Mouse (Mus musculus) spleen, adult 2 months (tissue): Measurements from ENCODE around the gene Brca2. TPM values are rescaled to one million over a fixed set of nuclear protein-coding genes. Genes with fewer than 3 reads are reported as not detected.

Source experiments
- DNase-seq, 2 experiments: peaks; one replicate each; pipeline versions ENCODE4 v3.0.0 to v3.0.0-alpha.2; 2012 to 2021; ENCODE audit warnings: low spot score in 2 of 2, low read depth in 1 of 2
- H3K27ac ChIP-seq: fragments of 200-500 bp; 2 replicates; pipeline ENCODE4 v1.5.1; 2012; ENCODE audit warnings: low read length, inconsistent platforms; ENCODE audit not compliant: insufficient read depth
- H3K27me3 ChIP-seq: fragments of 200-500 bp; 2 replicates; pipeline ENCODE4 v1.6.1; 2012; ENCODE audit warnings: mild to moderate bottlenecking, moderate library complexity, low read length, inconsistent platforms; ENCODE audit not compliant: control insufficient read depth, insufficient read depth
- H3K36me3 ChIP-seq: fragments of 200-500 bp; 2 replicates; pipeline ENCODE4 v1.6.1; 2012; ENCODE audit warnings: mild to moderate bottlenecking, low read length, inconsistent platforms; ENCODE audit not compliant: control insufficient read depth, insufficient read depth
- H3K4me1 ChIP-seq: fragments of 200-500 bp; 2 replicates; pipeline ENCODE4 v1.6.1; 2011; ENCODE audit warnings: inconsistent platforms; ENCODE audit not compliant: control insufficient read depth, insufficient read depth, insufficient read length
- H3K4me3 ChIP-seq: fragments of 200-500 bp; 2 replicates; pipeline ENCODE4 v1.5.1; 2011; ENCODE audit warnings: mild to moderate bottlenecking, inconsistent platforms; ENCODE audit not compliant: insufficient read depth, insufficient read length; ENCODE audit errors: extremely low read depth
- CTCF ChIP-seq: fragments of 200-500 bp; IDR thresholded peaks from 2 replicates; pipeline ENCODE4 v1.5.1; 2011; ENCODE audit warnings: mild to moderate bottlenecking, inconsistent platforms; ENCODE audit not compliant: insufficient read depth, insufficient read length, insufficient replicate concordance; ENCODE audit errors: extremely low read depth
- POLR2A ChIP-seq: fragments of 200-500 bp; IDR thresholded peaks from 2 replicates; pipeline ENCODE4 v1.6.1; 2011; ENCODE audit warnings: low read depth, low read length, inconsistent platforms
- WGBS: fragments of 180-500 bp; shearing (Covaris S2); methylation state at CpG from one replicate; pipeline ENCODE4 v1.1.7; 2018; 5-methylcytosine and 5-hydroxymethylcytosine counted together
- polyA plus RNA-seq: library from polyadenylated mRNA; depleted of rRNA; stranded (reverse); fragments of >200 nt; gene quantifications from 2 replicates; pipeline ENCODE4 v1.2.3, GENCODE M21; 2012

Gene Brca2
- polyA plus RNA-seq, 1 experiment, result 3.1 TPM

DNA sequence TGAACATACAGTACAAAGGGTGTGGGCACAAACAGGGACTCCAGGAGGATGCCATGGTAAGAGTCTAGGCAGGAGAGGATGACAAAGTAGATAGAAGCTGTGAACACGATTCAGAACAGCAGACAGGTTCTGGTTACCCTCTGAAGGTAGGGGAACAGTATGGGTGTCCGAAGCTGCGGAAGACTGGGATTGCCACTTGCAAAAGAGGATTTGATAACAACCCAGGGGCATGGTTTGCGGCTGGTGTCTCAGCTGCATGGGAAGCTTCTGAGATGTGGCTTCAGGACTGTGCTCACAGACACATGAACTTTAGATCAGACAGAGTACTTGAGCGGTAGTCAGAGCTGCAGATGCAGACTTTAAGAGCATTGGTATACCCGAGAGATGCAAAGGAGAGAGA lies 42.0 kb downstream of the Brca2 start:
- H3K4me1 ChIP-seq, result no peaks in the 10 kb centered on the region
- TF ChIP-seq CTCF (no peak), POLR2A (no peak)
- H3K27ac ChIP-seq, result no peak overlapping the region
- H3K4me3 ChIP-seq, result no peak overlapping the region
- H3K36me3 ChIP-seq, result peaks cover 6% of the 10 kb centered on the region
- 93% methylated on average over 6 of the region's 6 CpGs for WGBS
- H3K27me3 ChIP-seq, result no peaks in the 10 kb centered on the region
- no peak for DNase-seq

DNA sequence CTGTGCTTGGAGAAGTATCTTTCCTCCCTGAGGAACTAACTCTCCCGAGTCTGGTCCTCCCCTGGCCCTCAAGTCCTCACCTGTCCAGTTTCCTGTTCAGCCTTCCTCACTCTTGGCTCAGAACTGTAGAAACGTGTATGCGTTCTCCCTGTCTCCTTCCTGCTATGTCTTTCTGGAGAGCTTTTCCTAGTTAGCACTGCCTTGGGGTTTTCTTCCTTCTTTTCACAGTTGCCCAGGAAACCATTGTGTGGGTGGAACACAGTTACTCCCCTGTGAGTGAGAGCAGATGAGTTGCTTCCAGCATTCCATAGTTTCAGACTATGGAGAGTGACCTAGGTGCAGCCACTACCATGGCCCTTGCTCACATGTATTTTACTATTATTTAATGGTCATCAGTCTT lies 43.8 kb downstream of the Brca2 start:
- H3K36me3 ChIP-seq, result peaks cover 7% of the 10 kb centered on the region
- H3K4me1 ChIP-seq, result no peaks in the 10 kb centered on the region

DNA sequence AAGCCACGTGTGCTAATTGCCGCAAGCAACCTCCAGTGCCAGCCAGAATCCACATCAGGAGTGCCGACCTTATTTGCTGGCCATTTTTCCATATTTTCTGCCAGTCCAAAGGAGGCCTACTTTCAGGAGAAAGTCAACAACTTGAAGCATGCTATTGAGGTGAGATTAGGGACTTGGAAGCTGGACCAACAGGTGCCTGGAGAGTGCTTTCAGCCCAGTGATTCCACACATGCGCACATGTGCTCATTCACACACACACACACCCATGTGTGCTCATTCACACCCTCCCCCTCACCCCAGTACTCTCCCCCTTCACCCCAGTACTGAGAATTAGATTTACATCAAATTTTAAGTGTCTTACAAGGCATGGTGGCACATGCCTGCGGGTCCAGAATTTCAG lies 44.5 kb downstream of the Brca2 start:
- DNase-seq, result no peak
- Histone ChIP-seq H3K27ac (no peak overlapping the region), H3K27me3 (no peaks in the 10 kb centered on the region), H3K4me1 (no peaks in the 10 kb centered on the region), H3K4me3 (no peak overlapping the region), H3K36me3 (peaks cover 8% of the 10 kb centered on the region)
- 93% methylated on average over 5 of the region's 5 CpGs for WGBS
- TF ChIP-seq CTCF (no peak), POLR2A (no peak)

More for the DNA sequence above, 43.8 kb downstream of the Brca2 start:
- Histone ChIP-seq H3K27me3 (no peaks in the 10 kb centered on the region), H3K4me3 (no peak overlapping the region), H3K27ac (no peak overlapping the region)
- TF ChIP-seq POLR2A (no peak), CTCF (no peak)
- 83% methylated on average over 3 of the region's 3 CpGs for WGBS
- no peak for DNase-seq

DNA sequence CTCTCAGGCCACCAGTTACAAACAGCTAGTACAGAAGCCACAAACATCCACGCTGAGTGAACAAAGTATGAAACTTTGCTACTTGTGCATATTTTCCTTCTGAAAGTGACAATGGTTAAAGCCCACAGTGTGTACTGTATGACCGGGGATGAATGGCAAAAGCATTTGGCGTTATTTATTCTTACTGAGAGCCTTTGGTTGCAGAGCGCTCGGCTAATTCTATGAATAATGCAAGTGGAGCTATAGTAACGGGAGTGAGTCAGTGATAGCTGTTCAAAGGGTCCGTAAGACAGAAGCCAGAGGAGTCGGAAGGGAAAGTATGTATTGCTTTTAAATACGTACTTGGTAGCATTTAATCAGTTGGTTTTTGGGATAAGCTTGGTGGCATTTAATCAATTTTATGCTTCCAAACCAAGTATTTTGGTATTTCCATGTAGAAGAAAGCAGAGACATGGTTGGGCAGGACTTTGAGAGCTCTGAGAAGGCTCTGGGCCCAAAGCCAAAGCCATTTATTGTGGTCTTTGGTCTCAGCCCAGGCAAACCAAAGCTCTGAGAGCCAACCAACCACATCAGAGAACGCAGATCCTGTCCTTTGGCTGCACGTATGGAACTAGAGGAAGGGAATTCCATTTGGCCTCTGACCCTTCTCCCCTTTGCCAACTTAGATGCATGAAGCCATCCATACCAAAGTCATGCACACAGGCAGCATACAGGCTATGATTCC lies 48.2 kb downstream of the Brca2 start:
- Histone ChIP-seq H3K4me1 (no peaks in the 10 kb centered on the region), H3K36me3 (peaks cover 28% of the 10 kb centered on the region), H3K27ac (no peak overlapping the region), H3K27me3 (no peaks in the 10 kb centered on the region), H3K4me3 (no peak overlapping the region)
- TF ChIP-seq POLR2A (no peak), CTCF (no peak)
- no peak for DNase-seq
- 94% methylated on average over 11 of the region's 11 CpGs for WGBS

DNA sequence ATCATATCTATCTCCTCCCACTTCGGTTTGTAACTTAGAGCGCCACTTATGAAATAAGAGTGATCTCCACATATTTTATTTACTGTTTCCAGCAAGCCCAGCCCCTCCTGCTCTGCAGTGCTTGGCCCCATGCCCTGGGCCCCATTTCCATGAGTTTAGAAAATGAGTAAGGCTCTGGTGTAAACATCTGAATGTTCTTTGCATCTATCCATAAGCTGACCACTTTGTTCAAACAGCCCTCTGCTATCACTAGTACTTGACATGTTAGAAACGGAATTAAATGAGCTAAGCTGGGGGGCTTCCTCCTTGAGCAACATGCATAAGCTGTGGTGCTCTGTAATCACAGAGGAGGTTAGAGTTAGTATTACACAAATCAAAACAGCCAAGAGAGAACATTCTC lies 52.0 kb downstream of the Brca2 start:
- H3K4me1 ChIP-seq, result no peaks in the 10 kb centered on the region
- H3K27me3 ChIP-seq, result no peaks in the 10 kb centered on the region
- no peak for TF ChIP-seq CTCF
- TF ChIP-seq POLR2A, result no peak
- H3K4me3 ChIP-seq, result no peak overlapping the region
- 91% methylated on average over 3 of the region's 3 CpGs for WGBS
- H3K27ac ChIP-seq, result no peak overlapping the region
- no peak for DNase-seq
- peaks cover 22% of the 10 kb centered on the region for H3K36me3 ChIP-seq

DNA sequence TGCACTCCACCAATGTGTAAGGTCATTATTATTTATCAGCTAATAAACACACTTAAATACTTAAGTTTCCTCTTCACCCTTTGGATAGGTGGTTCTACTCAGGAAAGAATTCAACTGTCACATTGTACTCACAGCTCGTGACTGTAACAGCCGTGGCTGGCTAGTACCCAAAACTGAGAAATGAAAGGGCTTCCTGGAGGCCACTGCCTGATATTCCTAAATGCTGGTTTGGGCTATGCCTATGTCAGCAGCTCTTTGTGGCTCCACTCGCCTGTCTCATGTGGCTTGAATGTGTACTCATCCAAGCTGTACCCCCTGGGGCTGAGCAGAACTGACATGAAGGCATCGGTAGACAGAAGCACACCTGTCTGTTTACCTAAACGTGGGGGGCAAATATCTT lies 52.5 kb downstream of the Brca2 start:
- Histone ChIP-seq H3K4me1 (no peaks in the 10 kb centered on the region), H3K36me3 (peaks cover 21% of the 10 kb centered on the region), H3K27ac (no peak overlapping the region), H3K27me3 (no peaks in the 10 kb centered on the region), H3K4me3 (no peak overlapping the region)
- no peak for DNase-seq
- TF ChIP-seq POLR2A (no peak), CTCF (no peak)
- WGBS, result 90% methylated on average over 5 of the region's 5 CpGs

DNA sequence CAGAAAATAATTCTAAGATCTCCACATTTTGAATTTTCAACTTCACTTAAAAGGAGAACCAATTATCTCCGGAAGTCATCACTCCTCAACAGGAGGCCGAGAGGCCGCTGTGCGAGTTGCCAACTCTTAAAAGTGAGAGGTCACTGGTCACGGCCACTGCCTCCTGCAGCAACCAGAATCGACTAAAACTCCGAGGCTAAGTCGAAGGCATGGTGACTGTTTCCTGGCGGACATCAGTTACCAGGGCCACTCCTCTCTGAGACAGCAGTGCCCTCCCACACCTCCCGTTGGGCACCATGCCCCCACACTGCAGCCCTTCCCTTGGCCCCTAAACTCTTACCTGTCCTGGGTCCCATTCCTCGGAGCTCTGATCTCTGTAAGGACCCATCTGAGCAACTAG lies 54.4 kb downstream of the Brca2 start:
- 94% methylated on average over 11 of the region's 11 CpGs for WGBS
- DNase-seq, result no peak
- TF ChIP-seq CTCF (no peak), POLR2A (no peak)

More for the DNA sequence above, 54.4 kb downstream of the Brca2 start:
- no peak overlapping the region for H3K27ac ChIP-seq
- no peaks in the 10 kb centered on the region for H3K4me1 ChIP-seq
- H3K27me3 ChIP-seq, result no peaks in the 10 kb centered on the region
- no peak overlapping the region for H3K4me3 ChIP-seq
- H3K36me3 ChIP-seq, result peaks cover 20% of the 10 kb centered on the region
